Mouse (Mus musculus): ENCODE measurements at regions not wholly inside any gene's neighbourhood (a gene's known extent, or its start where the extent isn't known, plus 50 kb on each side); places are given as distances from the start of the nearest gene placed in this dataset.

- TF ChIP-seq POLR2A (IDR thresholded peaks at IDR 0.05; ENCODE audit: low read depth, low read length) (no peak), CTCF (conservative IDR thresholded peaks at IDR 0.05; ENCODE audit: insufficient read depth, insufficient read length, low read depth, low read length) (no peak)
These were observed 196.0 kb downstream of the Fam84b start for GRCm38 (mm10) chr15:60657572-60657971.
